Comparison of ENCODE assay signal across 20 mouse cellular contexts in genomic region chr15:93512437-93512836, GRCm38 (mm10).
DNase-seq lines count a peak whose midpoint lies in the region; ATAC-seq and TF ChIP-seq lines count a peak whose summit lies in the region.
"Had no signal": no experiment of that assay in that cellular context is flagged by ENCODE, and none has a peak within 500 bp of the region (broad histone marks: within the 10 kb centered on the region; RNA-seq: fewer than 3 reads in every experiment).

No protein-coding gene starts in this region.

- peak; percentile 58 for ATAC-seq in frontal cortex, adult (ENCODE audit: low TSS enrichment)
- ATAC-seq in intestine, embryonic 14.5 days (replicated peaks; ENCODE audit: low FRiP score, low TSS enrichment, low read depth), result no peak
- no peak for ATAC-seq in intestine, postnatal 0 days
- no peak for ATAC-seq in lung, embryonic 14.5 days (ENCODE audit: insufficient read depth)
- ATAC-seq in midbrain, embryonic 15.5 days (replicated peaks), result no peak
- ATAC-seq: CD4-positive, CD25-positive, alpha-beta regulatory T cell, adult 4 months; forebrain, embryonic 16.5 days; hindbrain, embryonic 16.5 days had no signal

- H3K4me2 ChIP-seq in intestine, embryonic 14.5 days (ENCODE audit: low read length), result no peak overlapping the region
- no peak overlapping the region for H3K4me2 ChIP-seq in intestine, postnatal 0 days (replicated peaks; ENCODE audit: low read depth)
- H3K4me2 ChIP-seq in lung, embryonic 14.5 days, result no peak overlapping the region
- no peak overlapping the region for H3K4me2 ChIP-seq in midbrain, embryonic 15.5 days
- H3K4me2 ChIP-seq: liver, embryonic 13.5 days; midbrain, embryonic 11.5 days had no signal

- no peak for DNase-seq in frontal cortex, postnatal 10 days (ENCODE audit: low spot score in 2 of 2)
- no peak for DNase-seq in intestine, embryonic 14.5 days (ENCODE audit: low spot score)
- peak; percentile 28 for DNase-seq in lung, embryonic 14.5 days
- DNase-seq in lung, postnatal 36 days, result no peak
- no peak for DNase-seq in natural killer cell, adult 2 months (ENCODE audit: low spot score in 2 of 2)
- DNase-seq: adrenal gland, postnatal 25 days; cerebellum, adult 11 months; cerebellum, adult 9-11 months; kidney, adult 18-20 months; liver, embryonic 13.5 days had no signal

- no peaks in the 10 kb centered on the region for H3K9me3 ChIP-seq in intestine, embryonic 14.5 days (ENCODE audit: control insufficient read depth, low read length)
- no peaks in the 10 kb centered on the region for H3K9me3 ChIP-seq in intestine, postnatal 0 days (ENCODE audit: control insufficient read depth)
- H3K9me3 ChIP-seq in lung, embryonic 14.5 days (ENCODE audit: low read depth, low read length), result no peaks in the 10 kb centered on the region
- H3K9me3 ChIP-seq in midbrain, embryonic 15.5 days, result no peaks in the 10 kb centered on the region
- H3K9me3 ChIP-seq: forebrain, embryonic 10.5 days; liver, embryonic 13.5 days had no signal

- H3K27ac ChIP-seq in intestine, embryonic 14.5 days (ENCODE audit: low read depth), result peak overlapping the region; percentile 19; the same call in 1 of the 2 replicates
- H3K27ac ChIP-seq in intestine, postnatal 0 days (ENCODE audit: low read depth, low read length), result no peak overlapping the region
- no peak overlapping the region for H3K27ac ChIP-seq in lung, embryonic 14.5 days (ENCODE audit: low read depth)
- H3K27ac ChIP-seq in midbrain, embryonic 15.5 days, result no peak overlapping the region
- H3K27ac ChIP-seq: forebrain, embryonic 10.5 days; hindbrain, embryonic 10.5 days; kidney, postnatal 0 days; liver, embryonic 13.5 days had no signal

- no peak overlapping the region for H3K9ac ChIP-seq in intestine, embryonic 14.5 days (ENCODE audit: low read length)
- no peak overlapping the region for H3K9ac ChIP-seq in intestine, postnatal 0 days (ENCODE audit: low read depth, low read length)
- no peak overlapping the region; the same call in 1 of the 2 replicates for H3K9ac ChIP-seq in lung, embryonic 14.5 days
- no peak overlapping the region for H3K9ac ChIP-seq in midbrain, embryonic 15.5 days
- H3K9ac ChIP-seq: liver, embryonic 13.5 days had no signal

- no peak overlapping the region for H3K4me3 ChIP-seq in intestine, embryonic 14.5 days (ENCODE audit: low read depth, low read length)
- no peak overlapping the region for H3K4me3 ChIP-seq in intestine, postnatal 0 days (ENCODE audit: low read depth, low read length)
- H3K4me3 ChIP-seq in lung, embryonic 14.5 days (ENCODE audit: low read depth, low read length), result no peak overlapping the region
- H3K4me3 ChIP-seq in midbrain, embryonic 15.5 days, result no peak overlapping the region
- H3K4me3 ChIP-seq: forebrain, embryonic 10.5 days; hindbrain, embryonic 10.5 days; liver, embryonic 13.5 days had no signal

- H3K27me3 ChIP-seq in intestine, embryonic 14.5 days (replicated peaks; ENCODE audit: control insufficient read depth, insufficient read depth, low read length), result no peaks in the 10 kb centered on the region
- no peaks in the 10 kb centered on the region for H3K27me3 ChIP-seq in intestine, postnatal 0 days (replicated peaks; ENCODE audit: control insufficient read depth, insufficient read depth, low read length)
- H3K27me3 ChIP-seq in lung, embryonic 14.5 days (ENCODE audit: insufficient read depth, low read length), result no peaks in the 10 kb centered on the region
- H3K27me3 ChIP-seq in midbrain, embryonic 15.5 days (replicated peaks), result peaks cover 18% of the 10 kb centered on the region

- TF ChIP-seq CTCF in intestine, postnatal 0 days (IDR thresholded peaks at IDR 0.05; ENCODE audit: low read depth), result no peak
- no peak for TF ChIP-seq CTCF in lung, embryonic 14.5 days (IDR thresholded peaks at IDR 0.05; ENCODE audit: low read depth)

- H3K4me1 ChIP-seq in intestine, embryonic 14.5 days (replicated peaks; ENCODE audit: control insufficient read depth, insufficient read depth, low read length), result peaks cover 38% of the 10 kb centered on the region
- H3K4me1 ChIP-seq in intestine, postnatal 0 days (replicated peaks; ENCODE audit: control insufficient read depth, insufficient read depth, low read length), result 0 out of 2 replicates have a peak, but pooled peaks cover 4% of the 10 kb centered on the region
- peaks cover 11% of the 10 kb centered on the region; the same call in 1 of the 2 replicates for H3K4me1 ChIP-seq in lung, embryonic 14.5 days (ENCODE audit: insufficient read depth)
- H3K4me1 ChIP-seq in midbrain, embryonic 15.5 days, result peaks cover 21% of the 10 kb centered on the region

- 38% methylated on average over 9 of the region's 9 CpGs for WGBS in intestine, embryonic 14.5 days
- WGBS in intestine, postnatal 0 days, result 50% methylated on average over 9 of the region's 9 CpGs
- 34% methylated on average over 9 of the region's 9 CpGs for WGBS in lung, embryonic 14.5 days
- 32% methylated on average over 9 of the region's 9 CpGs for WGBS in midbrain, embryonic 15.5 days

- peaks cover 33% of the 10 kb centered on the region for H3K36me3 ChIP-seq in intestine, embryonic 14.5 days (ENCODE audit: control insufficient read depth, insufficient read depth, low read length)
- H3K36me3 ChIP-seq in intestine, postnatal 0 days (ENCODE audit: control insufficient read depth, insufficient read depth), result peaks cover 25% of the 10 kb centered on the region
- H3K36me3 ChIP-seq in lung, embryonic 14.5 days (ENCODE audit: insufficient read depth), result peaks cover 25% of the 10 kb centered on the region
- H3K36me3 ChIP-seq in midbrain, embryonic 15.5 days (replicated peaks), result 0 out of 2 replicates have a peak, but pooled peaks cover 3% of the 10 kb centered on the region
